Mouse (Mus musculus): ENCODE data around the gene Zc3h12c. TPM values are rescaled to one million over a fixed set of nuclear protein-coding genes. Genes with fewer than 3 reads are reported as not detected.

Zc3h12c gene
- polyA plus RNA-seq, 1 experiment from 2014 or later = 2.0 TPM

DNA sequence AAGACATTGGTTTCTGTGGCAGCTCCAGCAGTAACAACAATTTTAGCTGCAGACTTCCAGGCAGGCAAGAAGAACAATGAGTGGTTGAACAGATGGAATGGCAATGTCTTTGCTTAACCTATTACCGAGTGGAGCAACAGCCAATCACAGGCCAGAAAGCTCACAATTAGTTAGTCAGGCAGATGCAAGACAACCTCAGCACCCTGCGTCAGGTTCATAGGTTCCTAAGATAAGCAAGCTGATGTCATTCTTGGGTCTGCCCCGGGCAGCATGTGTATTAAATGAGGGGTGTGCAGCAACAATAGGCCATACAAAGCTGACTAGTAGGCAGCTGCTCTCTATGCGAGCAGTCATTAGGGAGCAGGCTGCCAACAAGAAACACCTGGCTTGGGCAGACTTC, 19.1 kb downstream of the Zc3h12c start:
- DNase-seq (ENCODE audit: low spot score) (no peak), ATAC-seq (0 out of 2 replicates have a peak, but pooled peaks have one; percentile 5)
- H3K27me3 ChIP-seq (replicated peaks; ENCODE audit: insufficient read depth, low read length) = no peaks in the 10 kb centered on the region
- H3K9ac ChIP-seq (replicated peaks; ENCODE audit: low read depth) = no peak overlapping the region
- H3K4me2 ChIP-seq (replicated peaks; ENCODE audit: low read depth, low read length) = no peak overlapping the region
- no peaks in the 10 kb centered on the region; the same call in 1 of the 2 replicates for H3K4me1 ChIP-seq (ENCODE audit: insufficient read depth, low read depth, low read length)
- no peaks in the 10 kb centered on the region for H3K9me3 ChIP-seq (ENCODE audit: low read length)
- 28% methylated on average over 4 of the region's 4 CpGs for WGBS
- no peak overlapping the region for H3K27ac ChIP-seq (ENCODE audit: low read length)
- no peak overlapping the region for H3K4me3 ChIP-seq (ENCODE audit: low read depth, low read length)
- no peak for TF ChIP-seq CTCF (IDR thresholded peaks at IDR 0.05)
- TF ChIP-seq EP300 (IDR thresholded peaks at IDR 0.05) = no peak
- H3K36me3 ChIP-seq (ENCODE audit: insufficient read depth, low read length) = no peaks in the 10 kb centered on the region

DNA sequence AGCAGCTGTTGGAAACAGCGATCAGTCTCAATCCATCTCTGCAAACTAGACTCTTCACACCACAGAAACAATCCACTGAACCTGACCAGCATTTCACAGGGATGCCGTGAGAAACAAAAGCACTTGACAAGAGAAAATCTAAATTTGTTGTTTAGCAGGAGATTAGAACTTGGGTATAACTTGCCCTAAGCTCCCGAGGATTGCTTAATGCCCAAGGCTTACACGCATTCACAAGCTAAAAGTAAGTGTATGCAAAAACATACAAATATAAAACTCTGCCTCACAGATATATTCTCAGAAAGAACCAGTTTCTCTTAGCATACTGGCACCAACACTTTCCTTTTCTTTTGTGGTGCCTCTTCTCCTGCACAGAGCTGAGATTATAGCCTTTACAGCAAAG, 19.5 kb downstream of the Zc3h12c start:
- H3K36me3 ChIP-seq (ENCODE audit: insufficient read depth, low read length) = no peaks in the 10 kb centered on the region
- no peak overlapping the region for H3K4me2 ChIP-seq (replicated peaks; ENCODE audit: low read depth, low read length)
- no peak overlapping the region for H3K4me3 ChIP-seq (ENCODE audit: low read depth, low read length)
- no peak for TF ChIP-seq EP300 (IDR thresholded peaks at IDR 0.05)
- TF ChIP-seq CTCF (IDR thresholded peaks at IDR 0.05) = no peak
- no peak overlapping the region for H3K9ac ChIP-seq (replicated peaks; ENCODE audit: low read depth)
- H3K4me1 ChIP-seq (ENCODE audit: insufficient read depth, low read depth, low read length) = no peaks in the 10 kb centered on the region
- DNase-seq (ENCODE audit: low spot score) (no peak), ATAC-seq (no peak)
- no peak overlapping the region for H3K27ac ChIP-seq (ENCODE audit: low read length)
- no peaks in the 10 kb centered on the region for H3K9me3 ChIP-seq (ENCODE audit: low read length)
- no peaks in the 10 kb centered on the region for H3K27me3 ChIP-seq (replicated peaks; ENCODE audit: insufficient read depth, low read length)
- WGBS = 75% methylated on average over 4 of the region's 4 CpGs

DNA sequence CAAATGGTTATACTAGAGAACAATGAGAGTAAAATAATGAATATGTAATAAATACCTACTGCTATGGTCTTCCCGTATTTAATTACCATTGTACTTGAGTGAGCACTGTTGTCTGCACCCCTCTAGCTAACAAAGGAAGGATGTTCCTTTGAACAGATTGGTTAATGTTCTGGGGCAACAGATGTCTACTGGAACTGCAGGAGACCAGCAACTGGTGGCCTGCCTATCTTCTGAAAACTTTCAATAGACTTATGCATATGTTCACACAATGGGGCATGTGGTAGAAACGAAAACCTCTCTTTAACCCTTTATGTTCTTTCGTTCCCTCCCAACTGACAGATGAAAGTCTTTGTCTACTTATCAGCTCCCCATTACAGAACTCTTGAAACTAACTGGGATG, 20.1 kb downstream of the Zc3h12c start:
- no peak overlapping the region for H3K4me2 ChIP-seq (replicated peaks; ENCODE audit: low read depth, low read length)

DNA sequence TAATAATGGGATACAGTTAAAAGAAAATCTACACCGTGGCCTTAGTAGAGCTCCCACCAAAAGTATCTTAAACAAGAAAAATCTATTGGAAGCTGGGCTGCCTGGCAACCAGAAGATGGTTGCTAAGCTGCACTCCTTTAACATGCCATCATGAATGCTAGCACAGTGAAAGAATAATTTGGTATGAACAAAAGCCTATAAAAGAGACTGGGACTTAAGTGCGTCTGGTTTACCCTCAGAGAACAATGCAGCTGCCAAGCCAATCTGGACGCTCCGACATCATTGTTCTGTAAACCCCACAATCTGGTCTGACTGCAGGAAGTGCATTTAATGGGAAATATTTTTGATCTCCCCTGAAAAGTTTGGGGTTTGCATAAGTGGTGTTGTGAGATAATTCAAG, 22.1 kb downstream of the Zc3h12c start:
- Histone ChIP-seq H3K27me3 (replicated peaks; ENCODE audit: insufficient read depth, low read length) (no peaks in the 10 kb centered on the region), H3K4me3 (ENCODE audit: low read depth, low read length) (no peak overlapping the region), H3K36me3 (ENCODE audit: insufficient read depth, low read length) (no peaks in the 10 kb centered on the region), H3K27ac (ENCODE audit: low read length) (no peak overlapping the region), H3K9ac (replicated peaks; ENCODE audit: low read depth) (no peak overlapping the region), H3K4me2 (replicated peaks; ENCODE audit: low read depth, low read length) (no peak overlapping the region), H3K4me1 (ENCODE audit: insufficient read depth, low read depth, low read length) (no peaks in the 10 kb centered on the region), H3K9me3 (ENCODE audit: low read length) (no peaks in the 10 kb centered on the region)
- TF ChIP-seq EP300 (IDR thresholded peaks at IDR 0.05) (no peak), CTCF (IDR thresholded peaks at IDR 0.05) (no peak)
- no peak for DNase-seq (ENCODE audit: low spot score)
- no peak for ATAC-seq
- 55% methylated on average over 4 of the region's 4 CpGs for WGBS

More for the DNA sequence above, 20.1 kb downstream of the Zc3h12c start:
- no peak overlapping the region for H3K9ac ChIP-seq (replicated peaks; ENCODE audit: low read depth)
- H3K4me1 ChIP-seq (ENCODE audit: insufficient read depth, low read depth, low read length) = no peaks in the 10 kb centered on the region
- no peak overlapping the region for H3K27ac ChIP-seq (ENCODE audit: low read length)
- no peak overlapping the region for H3K4me3 ChIP-seq (ENCODE audit: low read depth, low read length)
- H3K9me3 ChIP-seq (ENCODE audit: low read length) = no peaks in the 10 kb centered on the region
- H3K36me3 ChIP-seq (ENCODE audit: insufficient read depth, low read length) = no peaks in the 10 kb centered on the region
- 58% methylated on average over 3 of the region's 3 CpGs for WGBS
- no peaks in the 10 kb centered on the region for H3K27me3 ChIP-seq (replicated peaks; ENCODE audit: insufficient read depth, low read length)
- ATAC-seq = no peak
- no peak for DNase-seq (ENCODE audit: low spot score)
- TF ChIP-seq EP300 (IDR thresholded peaks at IDR 0.05) (no peak), CTCF (IDR thresholded peaks at IDR 0.05) (no peak)

DNA sequence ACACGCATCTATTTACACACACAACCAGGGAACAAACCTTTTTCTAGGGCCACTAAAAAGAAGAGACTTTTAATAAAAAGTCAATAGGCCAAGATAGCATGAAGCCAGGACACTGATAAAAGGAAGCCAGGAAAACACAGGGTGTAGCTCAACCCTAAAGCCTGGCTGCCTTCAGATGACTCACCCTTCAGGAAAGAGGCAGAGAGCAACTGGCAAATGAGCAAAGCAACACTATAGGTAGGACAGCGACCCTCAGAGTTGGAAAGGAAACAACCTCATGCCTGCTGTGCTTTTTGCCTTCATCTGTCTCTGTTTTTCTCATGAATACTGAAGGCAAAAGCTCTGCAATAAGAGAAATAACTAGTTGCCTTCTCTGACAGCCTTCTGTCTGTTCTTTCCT, 35.6 kb downstream of the Zc3h12c start:
- no peak for TF ChIP-seq EP300 (IDR thresholded peaks at IDR 0.05)
- Histone ChIP-seq H3K4me1 (ENCODE audit: insufficient read depth, low read depth, low read length) (no peaks in the 10 kb centered on the region), H3K36me3 (ENCODE audit: insufficient read depth, low read length) (no peaks in the 10 kb centered on the region), H3K27me3 (replicated peaks; ENCODE audit: insufficient read depth, low read length) (no peaks in the 10 kb centered on the region), H3K9me3 (ENCODE audit: low read length) (no peaks in the 10 kb centered on the region), H3K27ac (ENCODE audit: low read length) (no peak overlapping the region), H3K4me2 (replicated peaks; ENCODE audit: low read depth, low read length) (no peak overlapping the region), H3K4me3 (ENCODE audit: low read depth, low read length) (no peak overlapping the region), H3K9ac (replicated peaks; ENCODE audit: low read depth) (no peak overlapping the region)
- ATAC-seq (no peak), DNase-seq (ENCODE audit: low spot score) (no peak)
- 71% methylated on average over 2 of the region's 2 CpGs for WGBS

DNA sequence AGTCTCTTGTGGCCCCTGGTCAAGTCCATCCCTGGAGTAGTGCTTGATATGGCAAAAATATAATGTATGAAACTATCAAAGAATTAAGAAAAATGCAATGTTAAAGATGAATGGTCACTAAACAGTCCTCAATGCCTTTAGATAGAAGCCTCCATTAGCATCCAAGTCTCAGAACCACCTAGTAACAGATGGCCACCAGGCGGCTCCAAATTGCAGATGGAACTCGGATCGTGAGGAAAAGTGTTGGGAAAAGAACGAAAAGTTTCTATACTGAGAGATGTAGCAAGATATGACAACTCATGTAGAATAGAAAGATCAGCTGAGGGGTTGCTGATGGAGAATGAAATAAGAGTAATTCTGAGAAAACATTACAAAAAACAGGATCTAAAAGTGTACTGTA, 38.0 kb downstream of the Zc3h12c start:
- no peaks in the 10 kb centered on the region for H3K27me3 ChIP-seq (replicated peaks; ENCODE audit: insufficient read depth, low read length)
- peak; percentile 9 for DNase-seq (ENCODE audit: low spot score)
- 69% methylated on average over 4 of the region's 4 CpGs for WGBS
- no peaks in the 10 kb centered on the region for H3K4me1 ChIP-seq (ENCODE audit: insufficient read depth, low read depth, low read length)
- ATAC-seq = no peak
- no peak overlapping the region for H3K9ac ChIP-seq (replicated peaks; ENCODE audit: low read depth)
- no peak overlapping the region for H3K4me3 ChIP-seq (ENCODE audit: low read depth, low read length)
- TF ChIP-seq CTCF (IDR thresholded peaks at IDR 0.05) = peak; percentile 64
- TF ChIP-seq EP300 (IDR thresholded peaks at IDR 0.05) = no peak
- no peak overlapping the region for H3K4me2 ChIP-seq (replicated peaks; ENCODE audit: low read depth, low read length)
- no peak overlapping the region for H3K27ac ChIP-seq (ENCODE audit: low read length)
- no peaks in the 10 kb centered on the region for H3K9me3 ChIP-seq (ENCODE audit: low read length)
- H3K36me3 ChIP-seq (ENCODE audit: insufficient read depth, low read length) = 0 out of 2 replicates have a peak, but pooled peaks cover 4% of the 10 kb centered on the region

DNA sequence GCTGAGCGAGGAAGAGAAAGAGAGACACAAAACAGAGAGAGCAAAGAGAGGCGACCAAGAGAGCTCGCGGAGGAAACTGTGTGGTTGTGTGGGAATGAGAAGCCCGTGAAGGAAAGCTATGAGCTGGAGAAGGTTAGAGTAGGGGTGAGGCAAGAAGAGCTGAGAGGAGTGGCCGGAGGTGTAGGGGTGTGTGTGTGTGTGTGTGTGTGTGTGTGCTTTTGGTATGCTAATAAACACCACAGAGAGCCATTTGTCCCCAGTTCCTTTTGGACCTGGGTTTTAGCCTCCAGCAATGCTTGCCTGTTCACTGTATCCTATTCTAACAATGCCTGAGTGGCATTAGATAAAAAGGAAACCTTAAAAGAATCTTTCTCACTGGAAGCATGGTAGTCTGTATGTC, 43.1 kb downstream of the Zc3h12c start:
- H3K4me1 ChIP-seq (ENCODE audit: insufficient read depth, low read depth, low read length) = no peaks in the 10 kb centered on the region
- no peak overlapping the region for H3K27ac ChIP-seq (ENCODE audit: low read length)
- no peak for ATAC-seq
- H3K4me2 ChIP-seq (replicated peaks; ENCODE audit: low read depth, low read length) = no peak overlapping the region
- TF ChIP-seq CTCF (IDR thresholded peaks at IDR 0.05) = no peak
- TF ChIP-seq EP300 (IDR thresholded peaks at IDR 0.05) = no peak
- no peak overlapping the region for H3K9ac ChIP-seq (replicated peaks; ENCODE audit: low read depth)
- no peak overlapping the region for H3K4me3 ChIP-seq (ENCODE audit: low read depth, low read length)
- no peak for DNase-seq (ENCODE audit: low spot score)
- WGBS = 94% methylated on average over 6 of the region's 6 CpGs
- no peaks in the 10 kb centered on the region for H3K9me3 ChIP-seq (ENCODE audit: low read length)
- peaks cover 7% of the 10 kb centered on the region for H3K36me3 ChIP-seq (ENCODE audit: insufficient read depth, low read length)
- no peaks in the 10 kb centered on the region for H3K27me3 ChIP-seq (replicated peaks; ENCODE audit: insufficient read depth, low read length)

All from lung, postnatal 0 days (tissue).